Mouse (Mus musculus) hindbrain, embryonic 11.5 days (tissue): Measurements from ENCODE around the gene Mob3a. TPM values are rescaled to one million over a fixed set of nuclear protein-coding genes. Genes with fewer than 3 reads are reported as not detected.

Experiments
- ATAC-seq: fragments of 200-750 bp; cut with Nextera tagmentation; 2 replicates; pipeline ENCODE4 v1.8.0; 2017; ENCODE audit warnings: mild to moderate bottlenecking, moderate TSS enrichment, moderate library complexity; ENCODE audit not compliant: low FRiP score
- DNase-seq: peaks from one replicate; pipeline ENCODE4 v3.0.0-alpha.2; 2015; ENCODE audit warnings: low spot score
- H3K27ac ChIP-seq: fragments of 300-500 bp; sonication (generic); 2 replicates; pipeline ENCODE4 v1.5.1; 2014; ENCODE audit warnings: mild to moderate bottlenecking, low read depth, low read length
- H3K27me3 ChIP-seq: fragments of 300-500 bp; sonication (generic); 2 replicates; pipeline ENCODE4 v1.6.1; 2014; ENCODE audit warnings: mild to moderate bottlenecking, low read length, moderate library complexity, mixed read lengths; ENCODE audit not compliant: control insufficient read depth, insufficient read depth
- H3K36me3 ChIP-seq: fragments of 300-500 bp; sonication (generic); 2 replicates; pipeline ENCODE4 v1.6.1; 2014; ENCODE audit warnings: mild to moderate bottlenecking, low read length, moderate library complexity, mixed read lengths; ENCODE audit not compliant: control insufficient read depth, insufficient read depth
- H3K4me1 ChIP-seq: fragments of 300-500 bp; sonication (generic); replicated peaks from 2 replicates; pipeline ENCODE4 v1.6.1; 2014; ENCODE audit warnings: low read length, mixed read lengths; ENCODE audit not compliant: control insufficient read depth, insufficient read depth
- H3K4me2 ChIP-seq: fragments of 300-500 bp; sonication (generic); replicated peaks from 2 replicates; pipeline ENCODE4 v1.6.1; 2014; ENCODE audit warnings: mild to moderate bottlenecking, low read depth, low read length
- H3K4me3 ChIP-seq: fragments of 300-500 bp; sonication (generic); 2 replicates; pipeline ENCODE4 v1.5.1; 2014; ENCODE audit warnings: low read depth, low read length
- H3K9ac ChIP-seq: fragments of 300-500 bp; sonication (generic); 2 replicates; pipeline ENCODE4 v1.6.1; 2014; ENCODE audit warnings: low read depth, low read length
- H3K9me3 ChIP-seq: fragments of 300-500 bp; sonication (generic); 2 replicates; pipeline ENCODE4 v1.6.1; 2016; ENCODE audit warnings: low read length; ENCODE audit not compliant: control insufficient read depth
- WGBS: fragments of 180-500 bp; shearing (Covaris S2); extraction: QIAGEN DNeasy Blood & Tissue Kit; methylation state at CpG from one replicate; pipeline ENCODE4 v1.1.7; 2014; 5-methylcytosine and 5-hydroxymethylcytosine counted together
- polyA plus RNA-seq: library from polyadenylated mRNA; unstranded; fragments of >200 nt; fragmentation: Nextera tagmentation; extraction: Ambion mirVana; gene quantifications from 2 replicates; pipeline ENCODE4 v1.2.1, GENCODE M21; 2014

Gene Mob3a
- polyA plus RNA-seq, result 54.4 and 55.6 TPM in 2 replicates

DNA sequence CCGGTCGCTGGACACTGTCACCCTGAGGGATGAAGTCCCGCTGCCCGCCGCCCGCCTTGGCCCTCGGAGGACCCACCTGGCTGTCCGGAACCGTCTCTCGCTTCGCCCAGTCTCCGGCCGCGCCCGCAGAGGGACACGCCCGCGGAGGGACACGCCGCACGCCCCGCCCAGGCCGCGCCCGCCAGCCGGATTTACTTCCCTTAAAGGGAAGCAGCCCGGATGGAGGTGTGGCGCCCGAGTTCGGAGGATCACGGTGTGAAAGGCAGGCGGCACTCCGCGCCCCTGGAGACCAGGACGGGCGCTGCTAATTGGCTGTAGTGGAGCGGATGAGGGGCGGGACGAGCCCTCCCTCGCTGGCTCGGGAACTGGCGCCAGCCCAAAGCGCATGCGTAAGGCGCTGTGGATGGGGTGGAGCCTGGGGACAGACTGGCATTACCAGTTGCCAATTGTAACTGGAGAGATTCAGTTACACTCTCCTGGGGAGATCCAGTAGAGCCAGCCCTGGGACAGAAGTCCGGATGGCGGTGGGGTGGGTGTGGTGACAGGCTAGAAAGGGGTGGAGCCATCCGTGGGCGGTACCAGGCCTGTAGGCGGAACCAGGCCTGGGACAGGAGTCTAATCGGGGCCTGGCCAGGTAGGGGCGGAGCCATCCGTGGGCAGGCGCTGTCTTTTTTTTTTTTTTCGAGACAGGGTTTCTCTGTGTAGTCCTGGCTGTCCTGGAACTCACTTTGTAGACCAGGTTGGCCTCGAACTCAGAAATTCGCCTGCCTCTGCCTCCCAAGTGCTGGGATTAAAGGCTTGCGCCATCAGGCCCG lies at the start of gene Mob3a, which contains the start of gene Izumo4:
TSS of gene Mob3a (minus strand) at position 257 of the 815 bp plus-strand sequence.
TSS of gene Izumo4 (plus strand) at position 464 of the 815 bp plus-strand sequence.
- peak within 1 kb of the TSS; percentile 66 for H3K4me3 ChIP-seq
- WGBS, result under 1% methylated on average over 59 of the region's 59 CpGs
- H3K36me3 ChIP-seq, result 0 out of 2 replicates have a peak, but pooled peaks cover 2% of the 10 kb centered on the region
- ATAC-seq (peak; percentile 97), DNase-seq (peak; percentile 99)
- H3K9ac ChIP-seq, result peak within 1 kb of the TSS; percentile 74
- peaks cover 5% of the 10 kb centered on the region for H3K4me1 ChIP-seq
- H3K4me2 ChIP-seq, result peak within 1 kb of the TSS; percentile 81
- no peaks in the 10 kb centered on the region for H3K27me3 ChIP-seq
- peak within 1 kb of the TSS; percentile 75 for H3K27ac ChIP-seq
- H3K9me3 ChIP-seq, result no peaks in the 10 kb centered on the region

DNA sequence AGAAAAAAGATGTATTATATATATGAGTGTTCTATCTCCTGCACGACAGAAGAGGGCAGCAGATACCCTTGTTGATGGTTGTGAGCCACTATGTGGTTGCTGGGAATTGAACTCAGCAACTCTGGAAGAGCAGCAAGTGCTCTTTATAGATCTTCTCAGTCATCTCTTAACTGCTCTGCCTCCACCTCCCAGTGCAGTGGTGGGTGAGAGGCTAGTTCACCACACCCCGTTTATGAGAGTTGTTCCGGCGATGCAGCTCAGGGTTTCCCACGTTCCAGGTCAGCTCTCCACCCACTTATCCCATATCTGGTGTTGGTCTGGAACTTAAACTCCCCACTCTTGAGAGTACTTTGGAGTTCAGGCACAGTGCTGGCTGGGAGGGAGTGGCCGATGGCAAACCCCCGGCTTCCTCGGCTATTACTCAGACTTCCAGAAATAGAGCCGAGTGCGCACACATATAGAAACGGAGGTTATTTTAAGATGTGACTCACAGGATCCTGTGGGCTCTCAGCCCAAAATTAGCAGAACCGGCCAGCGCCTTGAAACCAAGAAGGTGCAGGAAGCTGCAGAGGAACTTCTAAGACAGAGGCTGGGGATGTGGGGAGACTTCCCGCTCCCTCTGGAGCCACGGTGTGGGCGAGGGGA lies 49.5 kb upstream of the Mob3a start:
- H3K9ac ChIP-seq, result no peak overlapping the region
- ATAC-seq (no peak), DNase-seq (peak; percentile 19)
- H3K27ac ChIP-seq, result no peak overlapping the region
- no peaks in the 10 kb centered on the region for H3K36me3 ChIP-seq
- H3K4me2 ChIP-seq, result 0 out of 2 replicates have a peak overlapping the region, but pooled peaks have one; percentile 1
- H3K4me1 ChIP-seq, result peaks cover 7% of the 10 kb centered on the region
- WGBS, result 15% methylated on average over 16 of the region's 16 CpGs
- no peaks in the 10 kb centered on the region for H3K27me3 ChIP-seq
- no peak overlapping the region for H3K4me3 ChIP-seq
- no peaks in the 10 kb centered on the region for H3K9me3 ChIP-seq

DNA sequence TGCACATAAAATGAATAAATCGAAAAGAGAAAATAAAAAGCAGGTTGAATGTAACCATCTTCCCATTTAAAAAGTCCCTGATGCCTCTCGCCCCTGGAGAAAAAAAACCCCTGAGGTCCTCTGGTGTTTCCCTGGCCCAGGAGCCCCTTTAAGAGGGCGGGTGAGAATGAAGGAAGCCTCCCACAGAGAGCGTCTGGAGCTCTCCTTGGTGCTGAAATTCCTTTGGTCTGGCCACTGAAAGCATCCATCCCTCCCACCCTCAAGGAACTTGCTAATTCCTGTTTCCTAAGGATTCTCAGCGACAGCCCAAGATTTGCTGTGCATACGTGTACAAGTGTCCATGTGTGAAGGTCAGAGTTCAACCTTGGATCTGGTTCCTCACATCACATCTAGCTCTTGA lies 46.8 kb upstream of the Mob3a start:
- Histone ChIP-seq H3K27ac (no peak overlapping the region), H3K4me3 (no peak overlapping the region), H3K4me1 (peaks cover 7% of the 10 kb centered on the region; the same call in 1 of the 2 replicates), H3K9me3 (no peaks in the 10 kb centered on the region), H3K9ac (no peak overlapping the region), H3K36me3 (no peaks in the 10 kb centered on the region), H3K27me3 (no peaks in the 10 kb centered on the region), H3K4me2 (no peak overlapping the region)
- WGBS, result 15% methylated on average over 6 of the region's 6 CpGs
- peak; percentile 78 for DNase-seq
- no peak for ATAC-seq

DNA sequence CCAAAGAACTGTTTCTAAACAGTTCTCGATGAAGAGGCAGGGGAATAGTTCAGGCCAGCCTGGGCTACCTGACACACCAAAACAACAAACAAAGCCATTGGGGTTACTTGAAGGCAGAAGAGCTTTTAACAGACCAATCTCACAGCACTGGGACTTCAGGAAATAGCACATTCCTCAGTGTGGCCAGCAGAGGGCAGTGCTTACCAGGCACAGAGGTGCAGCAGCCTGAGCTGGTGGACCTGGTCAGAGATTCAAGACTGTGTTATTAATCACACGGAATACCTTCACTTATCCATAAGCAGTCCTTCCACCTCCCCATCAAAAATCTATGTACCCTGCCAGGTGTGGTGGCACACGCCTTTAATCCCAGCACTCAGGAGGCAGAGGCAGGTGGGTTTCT lies 45.6 kb upstream of the Mob3a start:
- Histone ChIP-seq H3K36me3 (no peaks in the 10 kb centered on the region), H3K4me3 (no peak overlapping the region), H3K27ac (no peak overlapping the region), H3K9ac (no peak overlapping the region), H3K9me3 (no peaks in the 10 kb centered on the region), H3K4me2 (no peak overlapping the region), H3K4me1 (peaks cover 5% of the 10 kb centered on the region; the same call in 1 of the 2 replicates), H3K27me3 (no peaks in the 10 kb centered on the region)
- WGBS, result 21% methylated on average over 3 of the region's 3 CpGs
- no peak for ATAC-seq
- DNase-seq, result peak; percentile 78

DNA sequence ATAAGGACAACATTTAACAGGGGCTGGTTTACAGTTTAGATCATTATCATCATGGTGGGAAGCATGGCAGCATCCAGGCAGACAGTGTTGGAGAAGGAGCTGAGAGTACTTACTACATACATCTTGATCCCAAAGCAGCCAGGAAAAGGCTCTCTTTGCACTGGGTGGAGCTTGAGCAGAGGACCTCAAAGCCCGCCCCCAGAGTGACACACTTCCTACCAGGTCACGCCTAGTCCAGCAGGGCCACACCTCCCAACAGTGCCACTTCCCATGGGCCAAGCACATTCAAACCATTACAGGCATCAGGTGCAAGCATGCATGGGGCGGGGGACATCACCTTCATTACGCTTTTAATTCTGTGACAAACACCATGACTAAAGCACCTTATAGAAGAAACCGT lies 42.5 kb upstream of the Mob3a start:
- no peak for DNase-seq
- peaks cover 11% of the 10 kb centered on the region for H3K4me1 ChIP-seq
- no peak overlapping the region for H3K4me3 ChIP-seq
- no peak overlapping the region for H3K27ac ChIP-seq
- no peak overlapping the region for H3K9ac ChIP-seq
- H3K27me3 ChIP-seq, result no peaks in the 10 kb centered on the region
- no peak for ATAC-seq
- no peaks in the 10 kb centered on the region for H3K36me3 ChIP-seq
- no peaks in the 10 kb centered on the region for H3K9me3 ChIP-seq
- no peak overlapping the region for H3K4me2 ChIP-seq
- whole genome bisulfite sequencing, result 37% methylated on average over 5 of the region's 5 CpGs

DNA sequence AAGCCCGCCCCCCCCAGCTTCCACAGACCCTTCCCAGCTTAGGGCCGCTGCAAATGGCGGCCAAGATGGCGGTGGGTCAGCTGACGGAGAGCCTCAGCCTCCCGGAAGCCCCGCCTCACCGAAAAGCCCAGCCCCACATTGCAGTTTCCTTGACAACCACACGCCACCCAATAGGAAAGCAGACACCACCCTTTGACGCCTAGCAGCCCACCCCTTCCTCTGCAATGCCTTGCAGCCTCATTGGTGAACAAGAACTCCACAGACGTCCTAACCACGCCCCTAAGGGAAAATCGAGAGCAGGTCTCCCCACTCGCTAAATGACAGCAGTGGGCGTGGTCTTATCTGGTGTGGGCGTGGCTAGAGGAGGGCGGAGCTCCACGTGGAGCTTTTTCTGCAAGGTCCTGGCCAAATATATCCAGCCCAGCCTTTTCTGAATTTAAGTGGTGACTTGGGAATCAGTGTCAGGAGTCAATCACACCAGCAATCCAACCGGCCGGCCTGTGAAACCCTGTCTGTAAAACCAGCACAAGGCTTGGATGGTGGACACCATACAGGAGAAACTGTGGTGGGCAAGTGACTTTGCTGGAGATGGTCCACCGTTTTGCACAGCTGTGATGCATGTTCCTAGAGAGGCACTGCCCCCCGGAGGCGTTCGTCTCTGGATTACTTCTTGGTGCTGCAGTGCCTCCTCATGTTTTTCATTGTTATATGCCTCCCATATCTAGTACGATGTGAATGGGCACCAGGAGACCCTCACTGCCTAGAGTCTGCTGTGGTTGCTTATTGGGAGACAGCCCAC lies 40.6 kb upstream of the Mob3a start, which contains the start of gene Ap3d1:
TSS of gene Ap3d1 (minus strand) at position 85 of the 799 bp plus-strand sequence.
- Histone ChIP-seq H3K9me3 (no peaks in the 10 kb centered on the region), H3K9ac (peak within 1 kb of the TSS; percentile 96), H3K36me3 (no peaks in the 10 kb centered on the region), H3K27me3 (no peaks in the 10 kb centered on the region), H3K4me3 (peak within 1 kb of the TSS; percentile 99), H3K4me2 (peak within 1 kb of the TSS; percentile 95), H3K4me1 (peaks cover 11% of the 10 kb centered on the region), H3K27ac (peak within 1 kb of the TSS; percentile 76)
- peak; percentile 100 for ATAC-seq
- DNase-seq, result peak; percentile 99
- 3% methylated on average over 24 of the region's 25 CpGs for WGBS

DNA sequence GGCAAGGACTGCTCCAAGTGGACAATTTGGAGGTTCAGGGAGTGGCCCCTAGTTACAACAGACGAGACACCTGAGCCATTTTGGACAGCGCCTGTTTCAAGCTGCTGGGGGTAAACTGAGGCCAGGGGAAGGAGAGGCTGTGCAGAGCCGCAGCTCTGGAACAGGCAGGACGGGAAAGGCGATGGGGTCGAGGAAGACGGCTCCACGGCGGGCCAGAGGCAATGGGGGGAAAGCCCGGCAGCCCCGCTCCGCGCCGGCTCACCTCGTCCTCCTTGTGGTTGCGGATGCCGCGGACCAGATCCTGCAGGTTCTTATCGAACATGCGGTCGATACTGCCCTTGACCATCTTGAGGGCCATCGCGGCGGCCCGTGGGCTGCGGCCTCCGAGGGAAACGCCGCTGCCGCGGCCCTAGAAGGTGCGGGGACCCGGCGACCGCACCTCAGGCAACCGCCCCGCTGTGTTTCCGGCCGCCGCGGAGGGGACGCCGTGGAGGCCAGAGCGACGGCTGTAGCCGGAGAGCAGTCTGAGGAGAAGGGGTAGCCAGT lies 39.9 kb upstream of the Mob3a start:
- WGBS, result 0% methylated on average over 46 of the region's 46 CpGs
- ATAC-seq, result no peak; the same call in 1 of the 2 replicates
- Histone ChIP-seq H3K4me2 (peak overlapping the region; percentile 95), H3K27me3 (no peaks in the 10 kb centered on the region), H3K4me1 (peaks cover 11% of the 10 kb centered on the region), H3K4me3 (peak overlapping the region; percentile 99), H3K27ac (peak overlapping the region; percentile 76), H3K9ac (peak overlapping the region; percentile 96), H3K36me3 (no peaks in the 10 kb centered on the region), H3K9me3 (no peaks in the 10 kb centered on the region)
- DNase-seq, result no peak

DNA sequence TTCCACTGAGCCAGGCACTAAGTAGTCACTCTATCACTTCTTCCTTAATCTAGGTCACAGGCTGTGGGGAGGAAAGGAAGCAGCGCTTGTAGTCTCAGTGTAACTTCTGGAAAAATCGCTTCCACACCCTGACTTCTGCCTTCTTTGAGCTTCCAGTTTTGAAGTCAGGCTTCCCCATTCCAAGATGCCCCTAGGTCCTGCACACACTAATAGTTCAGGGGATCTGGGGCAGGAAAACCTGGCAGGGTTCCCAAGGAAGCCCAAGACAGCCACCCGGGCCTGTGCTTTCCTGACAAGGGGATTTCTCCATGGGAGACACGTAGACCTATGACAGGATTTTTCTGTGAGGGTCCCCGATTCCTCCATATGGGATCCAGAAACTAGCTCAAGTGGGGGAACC lies 39.4 kb upstream of the Mob3a start:
- DNase-seq (peak; percentile 10), ATAC-seq (no peak)
- H3K27ac ChIP-seq, result no peak overlapping the region
- peak overlapping the region; percentile 96 for H3K9ac ChIP-seq
- H3K27me3 ChIP-seq, result no peaks in the 10 kb centered on the region
- peak overlapping the region; percentile 95 for H3K4me2 ChIP-seq
- peaks cover 11% of the 10 kb centered on the region for H3K4me1 ChIP-seq
- H3K9me3 ChIP-seq, result no peaks in the 10 kb centered on the region
- peak overlapping the region; percentile 99 for H3K4me3 ChIP-seq
- WGBS, result 41% methylated on average over 5 of the region's 5 CpGs
- no peaks in the 10 kb centered on the region for H3K36me3 ChIP-seq
